Mouse (Mus musculus): ENCODE results near the gene Cdkn1a. TPM values are rescaled to one million over a fixed set of nuclear protein-coding genes. Genes with fewer than 3 reads are reported as not detected.
"Not testable (repeated sequence)": the region's sequence is repeated elsewhere in the genome, so short reads cannot be mapped to it uniquely, and the experiment has no call there.

Cdkn1a gene
- total RNA-seq (2017) = 7.1 and 9.0 TPM in 2 replicates

DNA sequence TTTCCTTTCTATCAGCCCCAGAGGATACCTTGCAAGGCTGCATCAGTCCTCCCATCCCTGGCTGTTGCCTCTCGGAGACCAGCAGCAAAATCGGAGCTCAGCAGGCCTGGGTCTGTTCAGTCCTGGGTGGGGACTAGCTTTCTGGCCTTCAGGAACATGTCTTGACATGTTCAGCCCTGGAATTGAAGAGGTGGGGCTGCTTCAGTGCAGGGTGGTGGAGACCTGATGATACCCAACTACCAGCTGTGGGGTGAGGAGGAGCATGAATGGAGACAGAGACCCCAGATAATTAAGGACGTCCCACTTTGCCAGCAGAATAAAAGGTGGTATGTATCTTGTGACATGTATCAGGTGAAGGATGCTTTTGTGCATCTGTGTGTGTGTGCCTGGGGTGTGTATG lies at the start of gene Cdkn1a:
Gene Cdkn1a, plus strand, starts transcription at position 201 of the 400 bp plus-strand sequence.
- no peak for ATAC-seq (replicated peaks in 1 of 2; ENCODE audit: insufficient read depth in 1 of 2, low FRiP score in 2 of 2, low TSS enrichment in 1 of 2, low read depth in 1 of 2, poor library complexity in 2 of 2, severe bottlenecking in 2 of 2)

DNA sequence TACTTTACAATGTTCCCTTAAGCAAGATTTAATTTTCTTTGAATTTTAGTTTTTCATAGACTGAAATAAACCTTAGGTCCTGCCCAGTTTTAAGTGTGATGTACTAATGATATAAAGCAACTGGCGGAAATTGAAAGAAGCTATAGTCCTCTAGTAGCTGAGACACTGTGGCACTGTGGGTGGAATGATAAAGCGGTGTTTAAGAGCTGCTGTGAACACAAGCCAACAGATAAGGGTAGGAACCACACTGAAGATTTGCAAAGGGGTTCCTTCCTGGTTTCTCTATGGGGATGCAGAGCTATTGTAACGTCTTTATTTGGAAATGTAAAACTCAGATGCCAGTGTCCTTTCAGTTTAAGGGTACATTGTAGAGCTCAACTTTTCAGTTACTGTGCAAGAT lies 49.1 kb upstream of the Cdkn1a start:
- not testable (repeated sequence) for ATAC-seq (replicated peaks in 1 of 2; ENCODE audit: insufficient read depth in 1 of 2, low FRiP score in 2 of 2, low TSS enrichment in 1 of 2, low read depth in 1 of 2, poor library complexity in 2 of 2, severe bottlenecking in 2 of 2)

DNA sequence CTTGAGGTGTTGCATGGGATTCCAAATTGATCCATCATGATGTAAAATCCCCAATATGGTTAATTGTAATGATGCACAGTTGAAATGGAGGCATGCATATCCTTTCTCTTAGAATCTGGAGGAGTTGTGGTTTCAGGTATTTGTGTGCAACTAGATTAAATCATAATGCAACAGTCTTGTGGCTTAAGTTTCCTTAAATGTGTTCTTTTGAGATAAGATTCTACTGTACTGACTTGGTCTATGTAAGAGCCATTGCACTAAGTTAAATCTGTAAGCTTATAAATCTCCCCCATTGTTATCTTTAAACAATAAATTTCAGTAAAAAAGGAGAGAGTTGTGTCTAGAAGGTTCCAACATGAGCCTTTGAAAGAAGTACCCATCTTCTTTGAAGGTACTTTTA lies 48.2 kb upstream of the Cdkn1a start:
- ATAC-seq (replicated peaks in 1 of 2; ENCODE audit: insufficient read depth in 1 of 2, low FRiP score in 2 of 2, low TSS enrichment in 1 of 2, low read depth in 1 of 2, poor library complexity in 2 of 2, severe bottlenecking in 2 of 2) = no peak

DNA sequence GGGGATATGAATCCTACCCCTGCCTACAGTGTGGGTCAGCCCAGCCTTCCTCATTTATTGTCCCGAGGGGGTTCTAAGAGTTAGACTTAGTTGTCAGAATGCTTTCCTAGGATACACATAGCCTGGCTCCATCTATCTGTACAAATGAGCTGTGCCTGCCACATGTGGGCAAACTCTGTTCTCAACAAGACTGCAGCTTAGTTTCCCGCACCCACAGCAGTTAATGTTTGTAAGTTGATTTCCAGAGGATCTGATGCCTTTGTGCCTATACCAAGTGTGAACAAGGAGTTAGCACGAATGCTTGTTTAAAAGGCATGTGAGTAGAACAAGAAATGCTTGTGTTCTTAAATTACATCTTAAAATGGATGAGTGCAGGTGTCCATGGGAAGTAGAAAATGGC lies 47.2 kb upstream of the Cdkn1a start:
- no peak for ATAC-seq (replicated peaks in 1 of 2; ENCODE audit: insufficient read depth in 1 of 2, low FRiP score in 2 of 2, low TSS enrichment in 1 of 2, low read depth in 1 of 2, poor library complexity in 2 of 2, severe bottlenecking in 2 of 2)

DNA sequence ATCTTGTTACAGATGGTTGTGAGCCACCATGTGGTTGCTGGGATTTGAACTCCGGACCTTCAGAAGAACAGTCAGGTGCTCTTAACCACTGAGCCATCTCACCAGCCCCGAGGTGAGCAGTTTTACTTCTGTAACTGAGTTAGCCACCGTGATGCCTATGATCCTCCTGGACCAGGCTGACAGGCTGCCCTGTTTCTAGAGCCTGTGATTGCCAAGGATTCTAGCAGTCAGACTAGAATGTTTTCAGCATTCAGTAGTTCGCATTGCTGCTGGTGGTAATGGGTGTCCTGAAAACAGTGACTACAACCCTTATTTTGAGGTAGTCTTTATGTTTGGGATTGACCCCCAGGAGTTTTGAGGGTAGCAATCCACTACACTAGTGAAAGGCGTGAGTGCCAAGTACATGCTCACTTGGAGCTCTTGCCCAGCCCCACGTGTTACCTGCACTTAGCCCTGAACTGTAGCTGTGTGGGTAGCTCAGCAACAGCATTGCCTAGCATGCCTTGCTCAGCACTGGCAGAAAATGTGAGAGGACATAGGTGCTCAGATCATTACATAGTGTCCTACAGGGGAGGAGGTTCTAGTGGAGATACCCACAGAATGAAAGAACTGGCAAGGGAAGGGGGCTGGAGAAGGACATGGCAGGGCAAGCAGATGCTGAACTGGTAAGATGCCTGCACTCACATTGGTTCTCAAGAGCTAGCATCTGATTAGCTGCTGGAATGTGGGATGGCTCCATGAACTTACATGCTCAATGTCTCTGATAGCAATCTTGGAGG lies 46.4 kb upstream of the Cdkn1a start:
- no peak for ATAC-seq (replicated peaks in 1 of 2; ENCODE audit: insufficient read depth in 1 of 2, low FRiP score in 2 of 2, low TSS enrichment in 1 of 2, low read depth in 1 of 2, poor library complexity in 2 of 2, severe bottlenecking in 2 of 2)

DNA sequence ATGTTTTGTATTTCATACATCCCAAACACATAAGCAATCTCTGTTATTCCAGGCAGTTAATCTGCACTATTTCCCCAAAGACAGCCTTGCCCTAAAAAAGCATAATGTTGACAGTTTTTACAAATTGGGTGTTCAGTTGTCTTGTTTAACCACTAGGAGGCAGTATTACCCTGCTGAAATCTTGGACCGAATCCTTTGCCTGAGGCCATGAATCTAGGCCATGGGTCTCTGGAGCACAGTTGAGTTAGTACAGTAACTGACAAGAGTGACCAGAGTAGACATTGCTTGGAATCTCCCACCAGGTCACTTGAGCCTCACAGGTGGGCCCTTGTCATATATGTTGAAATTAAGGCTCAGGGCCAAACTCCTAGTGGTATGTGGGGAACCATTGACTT lies 45.9 kb upstream of the Cdkn1a start:
- peak in 1 of 2 experiments; percentile 36; a peak in 2 of 4 replicates for ATAC-seq (replicated peaks in 1 of 2; ENCODE audit: insufficient read depth in 1 of 2, low FRiP score in 2 of 2, low TSS enrichment in 1 of 2, low read depth in 1 of 2, poor library complexity in 2 of 2, severe bottlenecking in 2 of 2)

DNA sequence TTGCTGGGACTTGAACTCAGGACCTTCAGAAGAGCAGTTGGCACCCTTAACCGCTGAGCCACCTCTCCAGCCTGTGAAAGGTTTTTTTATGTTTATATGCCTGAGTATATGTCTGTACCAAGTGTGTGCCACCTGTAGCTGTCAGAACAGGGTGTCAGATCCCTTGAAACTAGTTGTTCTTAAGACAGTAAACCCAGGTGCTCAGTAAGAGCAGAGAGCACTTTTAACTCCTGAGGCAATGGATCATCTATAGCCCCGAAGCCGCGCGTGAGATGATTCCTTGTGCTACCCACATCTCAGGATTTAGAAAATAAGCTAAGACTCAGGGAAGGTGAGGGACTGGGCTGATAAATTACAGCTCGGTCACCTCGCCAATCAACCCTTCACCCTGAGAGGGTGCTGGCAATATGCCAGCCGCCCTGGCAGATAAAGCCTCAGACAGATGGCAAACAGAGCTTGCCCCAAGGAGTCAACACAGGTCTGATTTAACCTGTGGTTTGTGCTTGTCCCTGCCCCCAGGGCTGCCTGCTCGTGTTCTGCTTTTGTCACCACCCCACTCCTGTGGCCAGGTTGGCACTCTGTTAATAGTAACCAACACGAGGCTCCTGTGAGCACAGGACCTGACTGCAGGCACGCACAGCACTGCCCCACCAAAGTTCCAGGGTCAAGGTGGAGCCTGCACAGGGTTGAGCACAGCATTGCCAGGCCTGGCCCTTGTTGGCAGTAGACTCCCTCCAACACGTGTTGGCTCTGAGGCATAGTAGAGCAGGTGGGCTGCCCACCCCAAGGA lies 44.8 kb upstream of the Cdkn1a start:
- ATAC-seq (replicated peaks in 1 of 2; ENCODE audit: insufficient read depth in 1 of 2, low FRiP score in 2 of 2, low TSS enrichment in 1 of 2, low read depth in 1 of 2, poor library complexity in 2 of 2, severe bottlenecking in 2 of 2) = peak in 1 of 2 experiments; percentile 55; a peak in 2 of 4 replicates

DNA sequence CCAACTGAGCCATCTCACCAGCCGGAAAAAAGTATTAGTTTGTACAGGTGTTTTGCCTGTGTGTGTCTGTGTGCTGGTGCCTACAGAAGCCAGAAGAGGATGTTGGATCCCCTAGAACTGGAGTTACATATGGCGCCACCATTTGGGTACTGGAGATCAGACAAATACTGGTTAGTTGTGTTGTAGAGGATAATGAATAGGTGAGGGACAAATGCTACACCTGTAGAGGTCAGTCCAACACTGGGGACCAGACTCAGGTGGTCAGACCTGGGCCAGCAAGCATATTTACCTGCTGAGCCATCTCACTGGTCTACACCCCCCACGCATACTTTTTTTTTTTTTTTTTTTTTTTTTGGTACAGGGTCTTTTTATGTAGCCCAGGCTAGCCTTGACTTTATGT lies 43.9 kb upstream of the Cdkn1a start:
- ATAC-seq (replicated peaks in 1 of 2; ENCODE audit: insufficient read depth in 1 of 2, low FRiP score in 2 of 2, low TSS enrichment in 1 of 2, low read depth in 1 of 2, poor library complexity in 2 of 2, severe bottlenecking in 2 of 2) = no peak

DNA sequence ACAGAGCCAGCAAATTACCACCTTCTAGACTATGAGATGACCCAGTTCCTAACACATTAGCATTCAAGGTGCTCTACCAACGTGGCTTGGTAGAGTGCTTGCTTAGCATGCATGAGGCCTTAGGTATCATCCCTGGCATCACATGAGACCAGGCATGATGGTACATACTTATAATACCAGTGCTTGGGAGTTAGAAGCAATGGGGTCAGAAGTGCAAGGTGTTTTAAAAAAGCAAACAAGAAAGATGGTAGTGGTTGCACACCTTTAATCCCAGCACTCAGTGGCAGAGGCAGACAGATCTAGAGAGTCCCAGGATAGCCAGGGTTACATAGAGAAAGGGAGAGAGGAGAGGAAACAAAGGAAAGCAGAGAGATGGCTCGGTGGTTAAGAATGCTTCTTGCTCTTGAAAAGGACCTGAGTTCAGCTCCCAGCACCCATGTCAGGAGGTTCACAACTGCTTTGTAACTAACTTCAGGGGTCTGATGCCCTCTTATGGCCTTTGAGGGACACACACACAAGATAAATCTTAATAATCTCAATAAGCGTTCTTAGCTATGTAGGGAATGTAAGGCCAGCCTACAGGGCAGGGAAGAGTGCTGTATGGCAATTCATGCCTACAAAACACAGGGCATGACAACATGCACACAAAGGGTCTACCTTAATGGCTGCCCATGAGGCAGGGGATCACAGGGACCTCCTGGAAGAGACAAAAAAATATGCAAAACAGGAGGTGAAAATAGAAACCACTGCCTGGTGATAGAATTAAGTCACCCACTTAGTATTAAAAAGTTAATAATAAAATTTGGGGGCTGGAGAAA lies 42.9 kb upstream of the Cdkn1a start:
- no peak for ATAC-seq (replicated peaks in 1 of 2; ENCODE audit: insufficient read depth in 1 of 2, low FRiP score in 2 of 2, low TSS enrichment in 1 of 2, low read depth in 1 of 2, poor library complexity in 2 of 2, severe bottlenecking in 2 of 2)

DNA sequence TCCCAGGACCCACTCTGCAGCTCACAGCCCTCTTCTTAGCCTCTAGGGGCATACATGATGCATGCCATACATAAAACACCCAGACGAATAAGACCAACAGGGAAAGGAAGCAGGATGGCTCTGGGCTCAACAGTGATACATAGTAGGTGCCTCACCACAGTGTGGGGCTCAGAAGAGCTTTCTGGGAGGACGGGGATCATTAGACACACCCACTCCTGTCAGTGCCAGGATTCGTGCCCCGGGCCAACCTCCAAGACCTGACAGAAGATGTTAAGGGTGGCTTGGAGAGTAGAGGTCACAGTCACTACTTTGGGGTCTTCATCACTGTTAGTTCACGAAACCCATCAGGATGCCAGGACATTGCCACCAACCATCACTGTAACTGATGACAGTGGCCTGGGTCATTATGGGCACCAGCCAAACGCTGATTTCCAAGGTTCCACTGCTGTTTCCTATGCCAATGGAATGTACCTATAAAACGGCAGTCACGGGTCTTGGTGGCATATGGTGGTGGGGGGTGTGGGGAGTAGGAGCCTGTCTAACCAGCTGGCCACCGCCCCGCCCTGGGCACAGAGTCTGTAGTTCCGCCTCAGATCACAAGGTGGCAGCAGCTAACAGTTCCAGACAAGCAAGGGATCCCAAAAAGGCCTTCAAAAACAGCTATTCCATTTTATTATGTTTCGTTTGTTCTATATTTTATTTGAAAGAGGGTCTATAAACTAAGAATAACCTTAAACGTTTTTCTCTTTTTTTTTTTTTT lies 41.8 kb upstream of the Cdkn1a start:
- ATAC-seq (replicated peaks in 1 of 2; ENCODE audit: insufficient read depth in 1 of 2, low FRiP score in 2 of 2, low TSS enrichment in 1 of 2, low read depth in 1 of 2, poor library complexity in 2 of 2, severe bottlenecking in 2 of 2) = peak; percentile 40 to 57; a peak in 3 of 4 replicates

DNA sequence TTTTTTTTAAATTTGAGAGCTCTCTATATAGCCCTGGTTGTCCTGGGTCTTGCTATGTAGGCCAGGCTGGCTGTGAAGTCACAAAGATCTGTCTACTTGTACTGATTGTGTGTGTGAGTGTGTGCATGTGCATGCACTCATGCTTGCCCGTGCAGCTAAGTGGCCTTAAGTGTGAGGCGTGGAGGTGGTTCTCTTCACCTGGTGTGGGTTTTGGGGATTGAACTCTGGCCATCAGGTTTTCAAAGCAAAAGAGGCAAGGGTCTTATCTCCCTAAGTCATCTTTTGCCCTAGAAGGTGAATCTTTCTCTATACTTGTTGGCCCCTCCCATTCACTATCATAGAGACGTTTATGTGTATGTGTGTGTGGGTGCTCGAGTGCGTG lies 41.3 kb upstream of the Cdkn1a start:
- ATAC-seq (replicated peaks in 1 of 2; ENCODE audit: insufficient read depth in 1 of 2, low FRiP score in 2 of 2, low TSS enrichment in 1 of 2, low read depth in 1 of 2, poor library complexity in 2 of 2, severe bottlenecking in 2 of 2) = no peak

DNA sequence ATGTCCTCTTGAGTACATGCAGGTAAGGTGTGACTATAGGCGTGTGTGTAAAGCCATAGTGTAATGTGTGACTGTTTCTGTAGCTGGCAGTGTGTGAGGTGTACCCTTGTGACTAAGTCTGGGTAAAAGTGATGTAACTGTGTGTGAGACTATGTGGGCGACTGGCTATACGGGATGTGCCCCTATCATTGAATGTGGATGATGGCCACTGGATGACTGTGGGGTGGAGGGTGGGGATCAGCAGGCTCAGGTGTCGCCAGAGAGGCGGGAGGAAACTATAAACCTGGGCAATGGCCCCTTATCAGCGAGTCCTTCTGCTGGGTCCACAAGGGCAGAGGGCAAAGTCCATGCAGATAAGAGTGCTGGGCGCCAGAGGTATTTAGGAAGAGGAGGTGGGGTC lies 40.9 kb upstream of the Cdkn1a start:
- ATAC-seq (replicated peaks in 1 of 2; ENCODE audit: insufficient read depth in 1 of 2, low FRiP score in 2 of 2, low TSS enrichment in 1 of 2, low read depth in 1 of 2, poor library complexity in 2 of 2, severe bottlenecking in 2 of 2) = no peak

DNA sequence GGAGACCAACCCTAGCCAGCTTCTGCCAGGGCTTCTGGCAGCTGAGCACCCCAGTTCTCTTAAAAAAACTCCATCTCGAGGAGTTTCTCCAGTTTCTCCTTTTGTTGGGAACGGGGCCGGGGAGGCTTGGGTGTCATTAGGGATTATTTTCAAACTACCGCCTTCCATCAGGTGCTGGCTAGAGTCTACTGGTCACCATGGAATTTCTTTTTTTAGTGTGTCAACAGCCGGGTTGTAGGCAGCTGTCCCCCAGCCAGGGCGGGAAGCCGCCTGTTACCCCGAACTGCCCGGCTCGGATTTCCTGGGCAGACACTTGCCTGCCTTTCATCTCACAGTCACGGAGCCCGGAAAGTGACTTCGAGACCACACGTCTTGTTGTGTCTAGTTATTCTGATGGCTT lies 40.0 kb upstream of the Cdkn1a start:
- ATAC-seq (replicated peaks in 1 of 2; ENCODE audit: insufficient read depth in 1 of 2, low FRiP score in 2 of 2, low TSS enrichment in 1 of 2, low read depth in 1 of 2, poor library complexity in 2 of 2, severe bottlenecking in 2 of 2) = no peak

DNA sequence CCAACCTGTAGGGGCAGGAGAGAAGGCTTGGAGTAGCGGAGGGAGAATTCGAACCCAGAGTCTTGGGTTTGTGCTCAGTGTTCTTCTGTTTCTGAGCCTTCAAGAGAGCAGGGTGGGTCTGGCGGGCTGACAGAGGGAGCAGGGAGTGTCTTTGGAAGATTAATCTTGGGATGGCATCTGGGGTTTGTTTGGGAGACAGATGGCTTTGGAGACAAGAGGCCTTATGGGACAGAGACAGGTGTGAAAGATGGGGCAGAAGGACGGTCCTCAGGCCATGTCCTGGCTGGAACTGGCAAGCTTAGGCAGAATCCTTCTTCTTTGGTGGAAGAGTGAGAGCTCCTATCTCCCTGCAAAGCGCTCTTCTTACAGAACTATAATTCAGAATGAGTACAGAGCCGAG lies 37.7 kb upstream of the Cdkn1a start:
- ATAC-seq (replicated peaks in 1 of 2; ENCODE audit: insufficient read depth in 1 of 2, low FRiP score in 2 of 2, low TSS enrichment in 1 of 2, low read depth in 1 of 2, poor library complexity in 2 of 2, severe bottlenecking in 2 of 2) = no peak

DNA sequence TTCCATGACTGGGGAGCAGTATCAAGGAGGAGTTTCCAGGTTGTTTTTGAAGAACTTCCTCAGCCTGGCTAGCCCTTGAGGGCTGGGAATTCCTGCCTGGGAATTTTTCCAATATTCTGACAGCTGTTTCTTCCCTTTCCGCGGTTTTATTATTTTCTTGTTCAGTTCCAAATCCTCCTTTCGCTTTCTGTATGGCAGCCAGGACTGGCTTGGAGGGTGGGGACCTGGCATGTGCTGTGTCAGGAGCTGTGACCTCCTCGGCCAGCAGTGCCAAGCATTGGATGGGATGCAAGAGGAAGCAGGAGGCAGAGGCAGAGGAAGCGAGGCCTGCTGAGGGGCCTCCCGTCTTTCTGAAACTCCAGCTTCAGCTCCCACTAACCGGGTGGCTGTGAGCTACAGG lies 36.9 kb upstream of the Cdkn1a start:
- ATAC-seq (replicated peaks in 1 of 2; ENCODE audit: insufficient read depth in 1 of 2, low FRiP score in 2 of 2, low TSS enrichment in 1 of 2, low read depth in 1 of 2, poor library complexity in 2 of 2, severe bottlenecking in 2 of 2) = no peak

DNA sequence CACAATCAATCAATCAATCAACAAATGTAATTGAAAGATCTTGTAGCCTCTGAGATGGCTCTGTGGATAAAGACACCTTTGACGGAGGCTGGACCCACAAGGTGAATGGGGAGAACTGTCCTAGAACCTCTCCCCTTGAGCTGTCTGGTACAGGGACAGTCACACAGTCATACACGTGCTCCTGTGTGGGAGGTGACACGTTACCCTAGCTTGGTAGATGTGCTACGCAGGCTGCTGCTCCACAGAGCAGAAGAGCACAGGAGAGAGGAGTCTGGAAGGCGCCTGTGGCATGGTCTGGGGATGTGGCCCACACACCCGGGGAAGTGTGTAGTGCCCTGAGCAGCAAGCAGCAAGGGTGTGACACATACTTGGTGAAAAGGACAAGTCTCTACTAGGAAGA lies 36.3 kb upstream of the Cdkn1a start:
- no peak for ATAC-seq (replicated peaks in 1 of 2; ENCODE audit: insufficient read depth in 1 of 2, low FRiP score in 2 of 2, low TSS enrichment in 1 of 2, low read depth in 1 of 2, poor library complexity in 2 of 2, severe bottlenecking in 2 of 2)

DNA sequence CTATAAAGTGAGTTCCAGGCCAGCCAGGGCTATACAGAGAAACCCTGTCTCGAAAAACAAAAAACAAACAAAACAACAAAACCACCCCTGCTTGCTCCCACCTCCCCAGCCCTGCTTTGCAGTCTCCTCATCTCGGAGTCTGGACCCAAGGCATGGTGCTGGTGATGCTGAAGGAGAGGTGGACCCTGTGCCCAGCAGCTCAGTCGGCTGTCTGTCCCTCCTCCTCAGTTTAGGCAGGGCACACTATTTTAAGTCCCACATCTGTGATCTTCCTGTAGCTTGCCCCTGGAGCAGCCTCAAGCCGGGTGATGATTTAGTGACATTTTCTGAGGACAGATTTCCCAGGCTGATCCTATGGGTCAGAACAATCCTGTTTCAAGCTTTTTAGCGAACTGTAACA lies 35.2 kb upstream of the Cdkn1a start:
- ATAC-seq (replicated peaks in 1 of 2; ENCODE audit: insufficient read depth in 1 of 2, low FRiP score in 2 of 2, low TSS enrichment in 1 of 2, low read depth in 1 of 2, poor library complexity in 2 of 2, severe bottlenecking in 2 of 2) = no peak
